Mouse (Mus musculus): Measurements from ENCODE around the gene Pkd1l3. TPM values are rescaled to one million over a fixed set of nuclear protein-coding genes. Genes with fewer than 3 reads are reported as not detected.

The Pkd1l3 gene
- total RNA-seq, 2 experiments from 2014 or later: 1.9 to 2.3 TPM

GRCm38 (mm10) chr8:109693146-109693900 is 79.0 kb downstream of the Pkd1l3 start, which contains the start of gene Ist1:
TSS of gene Ist1 (minus strand) at chr8:109693260.
- DNase-seq (ENCODE audit: extremely low spot score in 1 of 2, low spot score in 1 of 2): peak; percentile 91 to 94

DNA sequence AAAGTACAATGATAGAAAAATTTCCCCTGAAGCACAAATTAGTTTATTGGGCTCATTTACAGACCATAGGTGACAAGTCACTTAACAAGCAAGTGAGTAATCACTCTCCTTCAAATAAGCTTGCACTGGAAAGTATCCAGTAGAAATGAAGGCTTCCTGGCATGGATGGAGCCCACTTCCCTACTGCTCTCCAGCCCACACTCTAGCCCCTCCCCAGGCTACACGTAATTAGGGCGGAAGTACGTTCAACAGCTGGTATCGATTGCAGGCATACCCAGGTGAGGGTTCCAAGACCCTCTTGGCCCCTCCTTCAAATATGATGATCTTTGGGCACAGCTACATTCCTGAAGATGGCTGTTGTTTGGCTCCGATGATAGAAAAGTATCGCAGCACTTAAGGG is 79.8 kb downstream of the Pkd1l3 start:
- no peak for DNase-seq (ENCODE audit: extremely low spot score in 1 of 2, low spot score in 1 of 2)

- DNase-seq (ENCODE audit: extremely low spot score in 1 of 2, low spot score in 1 of 2): no peak
Observed at GRCm38 (mm10) chr8:109697754-109698153, 83.4 kb downstream of the Pkd1l3 start.

GRCm38 (mm10) chr8:109698477-109698876 is 84.2 kb downstream of the Pkd1l3 start:
- DNase-seq (ENCODE audit: extremely low spot score in 1 of 2, low spot score in 1 of 2): no peak

- DNase-seq (ENCODE audit: extremely low spot score in 1 of 2, low spot score in 1 of 2): no peak
Observed at GRCm38 (mm10) chr8:109704565-109705319, 90.4 kb downstream of the Pkd1l3 start.

DNA sequence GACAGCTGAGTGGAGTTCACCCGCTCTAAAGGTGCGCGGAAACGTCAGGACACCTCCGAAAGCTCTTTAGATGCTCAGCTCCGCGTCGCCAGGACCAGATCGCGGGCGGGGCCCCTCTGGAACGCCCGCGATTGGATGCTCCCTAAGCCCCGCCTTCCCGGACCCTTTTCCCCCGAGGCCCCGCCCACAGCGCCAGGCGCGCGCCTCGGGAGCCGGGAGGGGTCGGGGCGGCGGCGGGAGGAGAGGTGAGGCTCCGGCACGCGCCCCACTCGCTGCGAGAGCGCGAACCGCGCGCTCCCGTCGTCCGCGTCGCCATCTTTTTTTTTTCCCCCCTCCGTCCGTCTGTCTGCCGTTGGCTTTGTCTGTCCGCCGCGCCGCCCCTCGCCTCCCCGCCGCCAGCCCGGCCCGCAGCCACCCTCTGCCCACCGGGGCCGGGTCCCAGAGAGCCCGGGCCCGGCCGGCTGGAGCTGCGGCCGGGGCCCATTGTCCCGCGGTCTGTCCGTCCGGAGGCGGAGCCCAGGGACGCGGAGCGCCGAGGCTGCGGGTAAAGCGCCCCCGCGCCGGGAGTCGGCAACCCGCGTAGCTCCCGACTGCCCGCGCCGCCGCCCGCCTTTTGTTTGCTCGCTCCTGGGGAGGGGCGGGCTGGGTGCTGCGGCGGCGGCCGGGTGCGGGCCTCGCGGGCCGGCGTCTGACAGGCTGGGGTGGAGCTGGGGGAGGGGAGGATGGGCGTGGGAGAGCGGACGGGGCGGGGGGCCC is 91.2 kb downstream of the Pkd1l3 start, which contains the start of gene Zfp821:
Gene Zfp821, plus strand, starts transcription at position 227 of the 756 bp plus-strand sequence.
- DNase-seq (ENCODE audit: extremely low spot score in 1 of 2, low spot score in 1 of 2): peak; percentile 79 to 81

DNA sequence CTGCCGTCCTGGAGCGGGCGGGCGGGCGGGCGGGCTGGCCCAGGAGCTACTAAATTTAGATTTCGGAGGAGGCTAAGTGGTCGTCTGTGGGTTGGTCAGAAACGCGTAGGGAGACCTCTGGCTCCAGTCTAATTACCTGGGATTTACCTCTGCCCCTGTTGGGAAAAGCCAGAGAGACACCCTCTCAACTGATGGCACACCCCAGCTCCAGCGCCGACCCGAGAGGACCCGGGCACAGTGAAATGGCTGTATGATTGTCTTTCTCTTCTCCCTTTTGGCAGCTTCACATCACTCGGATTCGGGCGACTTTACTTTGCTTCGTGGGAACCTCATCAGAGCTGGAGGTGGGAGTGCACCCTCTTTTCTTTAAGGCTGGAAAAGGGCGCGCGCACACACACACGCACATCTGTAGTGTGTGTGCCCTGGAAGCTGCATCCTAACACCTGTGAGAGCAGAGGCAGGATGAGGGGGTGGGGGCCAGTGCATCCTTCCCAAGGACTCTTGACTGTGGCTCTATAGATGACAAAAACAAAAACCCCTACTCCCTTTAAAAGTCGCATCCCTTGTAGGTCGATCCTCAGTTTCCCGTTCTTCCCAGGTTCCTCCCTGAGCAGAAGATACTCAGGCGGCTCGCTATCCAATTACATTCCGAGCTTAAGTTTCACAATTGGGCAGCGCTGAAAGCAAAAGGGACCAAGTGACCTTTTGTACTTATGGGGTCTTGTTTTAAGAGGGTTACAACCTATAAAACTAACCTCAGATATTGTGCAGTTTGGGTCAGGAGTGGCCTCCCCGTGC is 92.0 kb downstream of the Pkd1l3 start:
- DNase-seq (ENCODE audit: extremely low spot score in 1 of 2, low spot score in 1 of 2): no peak

GRCm38 (mm10) chr8:109706874-109707237 is 92.5 kb downstream of the Pkd1l3 start:
- DNase-seq (ENCODE audit: extremely low spot score in 1 of 2, low spot score in 1 of 2): peak; percentile 38 to 74

- no peak for DNase-seq (ENCODE audit: extremely low spot score in 1 of 2, low spot score in 1 of 2)
Observed at GRCm38 (mm10) chr8:109707921-109708320, 93.6 kb downstream of the Pkd1l3 start.

DNA sequence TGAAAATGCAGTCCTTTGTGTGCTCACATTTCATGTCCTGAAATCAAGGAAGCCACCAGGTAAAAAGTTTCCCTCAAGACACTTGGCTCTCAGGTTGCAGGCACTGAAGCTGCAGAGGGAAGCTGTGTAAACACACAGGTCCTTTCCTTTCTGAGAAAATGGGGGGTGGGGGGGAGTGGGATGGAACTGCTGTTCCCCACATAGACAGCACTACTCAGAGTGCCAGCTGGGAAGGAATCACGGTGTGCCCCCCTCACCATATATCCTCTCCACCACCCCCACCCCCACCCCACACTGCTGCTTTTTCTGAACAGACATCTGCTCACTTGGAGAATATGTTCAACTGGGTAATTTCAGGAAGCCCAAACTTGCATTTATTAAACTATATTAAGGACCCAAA is 98.2 kb downstream of the Pkd1l3 start:
- no peak for DNase-seq (ENCODE audit: extremely low spot score in 1 of 2, low spot score in 1 of 2)

DNA sequence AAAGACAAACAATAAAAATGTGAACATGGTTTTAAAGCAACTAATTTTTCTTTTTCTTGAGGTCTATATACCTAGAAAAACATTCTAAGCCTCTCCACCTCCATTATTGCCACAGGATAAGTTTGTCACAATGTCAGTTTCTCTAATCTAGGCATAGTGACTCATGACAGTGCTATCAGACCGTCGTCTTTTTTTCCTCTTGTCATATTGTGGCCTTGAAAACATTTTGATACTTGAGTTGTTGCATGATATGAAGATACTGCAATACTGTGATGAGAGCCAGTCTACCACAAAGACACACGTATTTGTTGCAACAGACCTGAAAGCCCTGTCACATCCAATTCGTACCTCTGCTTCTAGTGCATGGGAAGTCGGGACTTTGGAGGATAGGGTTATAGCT is 100.6 kb downstream of the Pkd1l3 start:
- no peak for DNase-seq (ENCODE audit: extremely low spot score in 1 of 2, low spot score in 1 of 2)

Other genes starting within 250 kb of the Pkd1l3 start
- under 1 TPM; 0.10 to 0.14 TPM for gene Pmfbp1, start 120.5 kb upstream of the Pkd1l3 start, total RNA-seq (2021)
- gene Dhx38, start 48.7 kb upstream of the Pkd1l3 start, total RNA-seq (2021): 10 to 100 TPM; 24.9 to 26.9 TPM
- gene Txnl4b, start 48.6 kb upstream of the Pkd1l3 start, total RNA-seq (2021): 10 to 100 TPM; 14.9 to 16.2 TPM
- not detected for gene Hp, start 35.3 kb upstream of the Pkd1l3 start, total RNA-seq (2021)
- 10 to 100 TPM; 22.5 to 25.1 TPM for gene Dhodh, start 5.8 kb upstream of the Pkd1l3 start, total RNA-seq (2021)
- 10 to 100 TPM; 84.7 to 86.4 TPM for gene Ist1, start 78.7 kb downstream of the Pkd1l3 start, total RNA-seq (2021)
- gene Zfp821, start 91.0 kb downstream of the Pkd1l3 start, total RNA-seq (2021): 10 to 100 TPM; 45.3 to 47.3 TPM
- gene Atxn1l, start 123.2 kb downstream of the Pkd1l3 start, total RNA-seq (2021): 10 to 100 TPM; 38.7 to 45.0 TPM
- 10 to 100 TPM; 83.0 to 92.1 TPM for gene Ap1g1, start 164.0 kb downstream of the Pkd1l3 start, total RNA-seq (2021)

Measured in layer of hippocampus, postnatal 25 days (tissue).